Mouse (Mus musculus): ENCODE data around the gene Nav2.

- TF ChIP-seq EP300 (IDR thresholded peaks at IDR 0.05; ENCODE audit: low read length) (no peak), E2F4 (IDR thresholded peaks at IDR 0.05; ENCODE audit: insufficient replicate concordance, low read depth, low read length) (no peak), CTCF (conservative IDR thresholded peaks at IDR 0.05 in 1 of 2, IDR thresholded peaks at IDR 0.05 in 1 of 2; ENCODE audit: low read depth in 2 of 2, low read length in 2 of 2) (no peak), RCOR1 (conservative IDR thresholded peaks at IDR 0.05; ENCODE audit: low read depth, low read length) (no peak), CHD2 (IDR thresholded peaks at IDR 0.05; ENCODE audit: low read length) (no peak), NELFE (IDR thresholded peaks at IDR 0.05; ENCODE audit: low read depth, low read length) (no peak), ZMIZ1 (IDR thresholded peaks at IDR 0.05; ENCODE audit: low read depth, low read length) (no peak), ZNF384 (IDR thresholded peaks at IDR 0.05; ENCODE audit: low read depth, low read length) (no peak), POLR2AphosphoS2 (IDR thresholded peaks at IDR 0.05; ENCODE audit: low read depth, low read length) (no peak), POLR2A (IDR thresholded peaks at IDR 0.05; ENCODE audit: low read depth, low read length) (no peak)
Measured at GRCm38 (mm10) chr7:49085759-49086158, 177.2 kb downstream of the Nav2 start.
